Mouse (Mus musculus) small intestine, adult 2 months (tissue): ENCODE data around the gene Ptdss2.

Experiments
- CTCF ChIP-seq: fragments of 200-500 bp; IDR thresholded peaks from 2 replicates; pipeline ENCODE4 v1.5.1; 2012; ENCODE audit warnings: low read depth, mild to moderate bottlenecking, control low read depth, inconsistent platforms, low read length, moderate library complexity, mixed read lengths; ENCODE audit not compliant: insufficient replicate concordance, insufficient read length; ENCODE audit errors: extremely low read depth
- POLR2A ChIP-seq: fragments of 200-500 bp; IDR thresholded peaks from 2 replicates; pipeline ENCODE4 v1.6.1; 2012; ENCODE audit warnings: low read depth, mild to moderate bottlenecking, control low read depth, inconsistent platforms, low read length, moderate library complexity

DNA sequence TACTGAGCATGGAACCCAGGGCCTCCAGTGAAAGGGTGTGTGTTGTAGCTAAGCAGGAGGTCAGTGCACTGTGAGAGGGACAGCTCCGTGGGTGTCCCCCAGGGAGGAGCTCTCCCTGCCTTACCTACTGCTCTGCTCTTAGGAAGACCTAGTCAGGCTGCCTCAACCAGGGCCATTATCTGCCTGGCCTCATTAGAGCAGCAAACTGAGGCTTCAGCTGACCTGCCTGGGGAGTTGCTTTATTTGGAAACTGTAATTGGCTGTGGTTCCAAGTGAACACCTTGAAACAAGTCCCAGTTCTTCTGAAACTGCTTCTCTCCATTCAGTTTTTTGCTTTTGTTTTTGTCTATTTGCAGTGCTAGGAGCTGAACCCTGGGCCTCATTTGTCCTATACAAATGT lies 23.2 kb downstream of the Ptdss2 start:
- no peak for TF ChIP-seq POLR2A
- no peak for TF ChIP-seq CTCF
